Mouse (Mus musculus): ENCODE measurements at regions not wholly inside any gene's neighbourhood (a gene's known extent, or its start where the extent isn't known, plus 50 kb on each side); places are given as distances from the start of the nearest gene placed in this dataset.

- H3K9me3 ChIP-seq (replicated peaks): no peaks in the 10 kb centered on the region
- no peak for ATAC-seq (ENCODE audit: insufficient number of reproducible peaks, low FRiP score, low TSS enrichment, low read depth)
- H3K4me3 ChIP-seq (replicated peaks): no peak overlapping the region
- H3K27me3 ChIP-seq: no peaks in the 10 kb centered on the region
- H3K36me3 ChIP-seq: no peaks in the 10 kb centered on the region
- WGBS: 67% methylated on average over 3 of the region's 3 CpGs
- no peak overlapping the region for H3K4me2 ChIP-seq (replicated peaks)
- H3K27ac ChIP-seq (replicated peaks): no peak overlapping the region
- no peak overlapping the region for H3K9ac ChIP-seq
- no peaks in the 10 kb centered on the region for H3K4me1 ChIP-seq
Measured at GRCm38 (mm10) chr16:77394054-77394716, 207.7 kb downstream of the Gm11146 start.

DNA sequence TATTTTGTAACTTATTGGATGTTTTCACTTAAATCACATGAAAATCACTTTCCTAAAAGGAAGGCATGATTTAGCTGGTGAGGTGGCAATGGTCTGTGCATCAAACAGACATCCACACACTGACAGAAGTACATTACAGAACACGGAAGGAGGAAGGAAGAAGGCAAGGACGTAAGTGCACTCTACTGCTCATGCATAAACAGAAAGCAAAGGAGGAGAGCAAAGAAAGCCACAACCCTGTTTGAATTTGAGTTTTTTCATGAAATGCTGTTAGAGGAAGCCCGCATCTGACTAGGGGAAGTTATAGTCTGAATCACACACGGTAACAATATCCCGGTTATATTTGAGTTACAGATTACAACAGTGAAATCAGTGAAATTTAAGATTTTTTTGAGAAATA, 208.4 kb downstream of the Gm11146 start:
- Histone ChIP-seq H3K36me3 (no peaks in the 10 kb centered on the region), H3K4me1 (no peaks in the 10 kb centered on the region), H3K27ac (replicated peaks) (no peak overlapping the region), H3K9me3 (replicated peaks) (no peaks in the 10 kb centered on the region), H3K4me2 (replicated peaks) (no peak overlapping the region), H3K9ac (no peak overlapping the region), H3K4me3 (replicated peaks) (no peak overlapping the region), H3K27me3 (no peaks in the 10 kb centered on the region)
- no peak for ATAC-seq (ENCODE audit: insufficient number of reproducible peaks, low FRiP score, low TSS enrichment, low read depth)
- WGBS: 73% methylated on average over 5 of the region's 5 CpGs

- H3K9ac ChIP-seq: no peak overlapping the region
- H3K27ac ChIP-seq (replicated peaks): no peak overlapping the region
- H3K27me3 ChIP-seq: no peaks in the 10 kb centered on the region
- no peaks in the 10 kb centered on the region for H3K4me1 ChIP-seq
- H3K9me3 ChIP-seq (replicated peaks): no peaks in the 10 kb centered on the region
- H3K36me3 ChIP-seq: no peaks in the 10 kb centered on the region
- no peak for ATAC-seq (ENCODE audit: insufficient number of reproducible peaks, low FRiP score, low TSS enrichment, low read depth)
- H3K4me3 ChIP-seq (replicated peaks): no peak overlapping the region
- WGBS: 73% methylated on average over 4 of the region's 4 CpGs
- no peak overlapping the region for H3K4me2 ChIP-seq (replicated peaks)
Measured at GRCm38 (mm10) chr16:77392205-77392604, 209.7 kb downstream of the Gm11146 start.

GRCm38 (mm10) chr16:77384021-77384729, 217.7 kb downstream of the Gm11146 start:
- 78% methylated on average over 6 of the region's 6 CpGs for WGBS
- ATAC-seq (ENCODE audit: insufficient number of reproducible peaks, low FRiP score, low TSS enrichment, low read depth): no peak
- Histone ChIP-seq H3K27ac (replicated peaks) (no peak overlapping the region), H3K4me2 (replicated peaks) (no peak overlapping the region), H3K36me3 (no peaks in the 10 kb centered on the region), H3K9ac (no peak overlapping the region), H3K9me3 (replicated peaks) (no peaks in the 10 kb centered on the region), H3K4me3 (replicated peaks) (no peak overlapping the region), H3K4me1 (no peaks in the 10 kb centered on the region), H3K27me3 (no peaks in the 10 kb centered on the region)

- no peaks in the 10 kb centered on the region for H3K27me3 ChIP-seq
- 79% methylated on average over 2 of the region's 2 CpGs for WGBS
Measured at GRCm38 (mm10) chr16:77382790-77383189, 219.1 kb downstream of the Gm11146 start.

GRCm38 (mm10) chr16:77372768-77373167, 229.1 kb downstream of the Gm11146 start:
- Histone ChIP-seq H3K4me1 (no peaks in the 10 kb centered on the region), H3K9me3 (replicated peaks) (no peaks in the 10 kb centered on the region), H3K27me3 (no peaks in the 10 kb centered on the region), H3K27ac (replicated peaks) (no peak overlapping the region), H3K36me3 (no peaks in the 10 kb centered on the region), H3K9ac (no peak overlapping the region), H3K4me2 (replicated peaks) (no peak overlapping the region), H3K4me3 (replicated peaks) (no peak overlapping the region)
- WGBS: 84% methylated on average over 3 of the region's 3 CpGs
- ATAC-seq (ENCODE audit: insufficient number of reproducible peaks, low FRiP score, low TSS enrichment, low read depth): no peak

More at GRCm38 (mm10) chr16:77382790-77383189, 219.1 kb downstream of the Gm11146 start:
- Histone ChIP-seq H3K4me2 (replicated peaks) (no peak overlapping the region), H3K4me3 (replicated peaks) (no peak overlapping the region), H3K4me1 (no peaks in the 10 kb centered on the region), H3K9ac (no peak overlapping the region), H3K27ac (replicated peaks) (no peak overlapping the region), H3K36me3 (no peaks in the 10 kb centered on the region), H3K9me3 (replicated peaks) (no peaks in the 10 kb centered on the region)
- ATAC-seq (ENCODE audit: insufficient number of reproducible peaks, low FRiP score, low TSS enrichment, low read depth): no peak

DNA sequence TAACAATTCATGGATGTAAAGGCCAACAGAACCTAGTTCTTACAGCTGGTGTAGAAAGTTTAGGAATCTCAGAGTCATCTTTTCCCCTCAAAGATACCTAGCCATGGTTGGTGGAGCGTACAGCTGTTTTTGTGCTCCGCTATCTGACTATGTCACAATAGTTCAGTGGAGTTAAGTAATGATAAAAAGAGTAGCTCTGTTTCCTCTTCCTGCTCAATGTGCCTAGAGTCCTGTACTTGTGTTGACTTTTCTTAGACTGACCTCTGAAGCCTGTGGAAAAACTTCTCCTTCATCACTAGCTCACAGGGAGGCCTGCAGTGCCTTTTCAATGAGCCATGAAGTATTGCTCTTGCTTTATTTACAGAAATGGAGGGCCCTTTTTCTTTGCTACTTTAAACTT, 232.1 kb downstream of the Gm11146 start:
- 90% methylated on average over 2 of the region's 2 CpGs for WGBS
- H3K27ac ChIP-seq (replicated peaks): no peak overlapping the region
- no peak for ATAC-seq (ENCODE audit: insufficient number of reproducible peaks, low FRiP score, low TSS enrichment, low read depth)

GRCm38 (mm10) chr16:77365254-77365653, 236.6 kb downstream of the Gm11146 start:
- H3K9ac ChIP-seq: no peak overlapping the region
- no peak for ATAC-seq (ENCODE audit: insufficient number of reproducible peaks, low FRiP score, low TSS enrichment, low read depth)
- no peaks in the 10 kb centered on the region for H3K9me3 ChIP-seq (replicated peaks)
- H3K4me1 ChIP-seq: no peaks in the 10 kb centered on the region
- H3K27me3 ChIP-seq: no peaks in the 10 kb centered on the region
- WGBS: 64% methylated on average over 2 of the region's 2 CpGs
- no peak overlapping the region for H3K4me2 ChIP-seq (replicated peaks)
- H3K4me3 ChIP-seq (replicated peaks): no peak overlapping the region
- no peaks in the 10 kb centered on the region for H3K36me3 ChIP-seq
- H3K27ac ChIP-seq (replicated peaks): no peak overlapping the region

More for the DNA sequence above, 232.1 kb downstream of the Gm11146 start:
- no peak overlapping the region for H3K4me3 ChIP-seq (replicated peaks)
- no peaks in the 10 kb centered on the region for H3K27me3 ChIP-seq
- H3K9me3 ChIP-seq (replicated peaks): no peaks in the 10 kb centered on the region
- H3K4me2 ChIP-seq (replicated peaks): no peak overlapping the region
- H3K9ac ChIP-seq: no peak overlapping the region
- H3K36me3 ChIP-seq: no peaks in the 10 kb centered on the region
- H3K4me1 ChIP-seq: no peaks in the 10 kb centered on the region

GRCm38 (mm10) chr16:77364439-77364838, 237.5 kb downstream of the Gm11146 start:
- ATAC-seq (ENCODE audit: insufficient number of reproducible peaks, low FRiP score, low TSS enrichment, low read depth): no peak
- Histone ChIP-seq H3K4me2 (replicated peaks) (no peak overlapping the region), H3K36me3 (no peaks in the 10 kb centered on the region), H3K9me3 (replicated peaks) (no peaks in the 10 kb centered on the region), H3K27ac (replicated peaks) (no peak overlapping the region), H3K9ac (no peak overlapping the region), H3K27me3 (no peaks in the 10 kb centered on the region), H3K4me1 (no peaks in the 10 kb centered on the region), H3K4me3 (replicated peaks) (no peak overlapping the region)
- WGBS: 88% methylated on average over 3 of the region's 3 CpGs

DNA sequence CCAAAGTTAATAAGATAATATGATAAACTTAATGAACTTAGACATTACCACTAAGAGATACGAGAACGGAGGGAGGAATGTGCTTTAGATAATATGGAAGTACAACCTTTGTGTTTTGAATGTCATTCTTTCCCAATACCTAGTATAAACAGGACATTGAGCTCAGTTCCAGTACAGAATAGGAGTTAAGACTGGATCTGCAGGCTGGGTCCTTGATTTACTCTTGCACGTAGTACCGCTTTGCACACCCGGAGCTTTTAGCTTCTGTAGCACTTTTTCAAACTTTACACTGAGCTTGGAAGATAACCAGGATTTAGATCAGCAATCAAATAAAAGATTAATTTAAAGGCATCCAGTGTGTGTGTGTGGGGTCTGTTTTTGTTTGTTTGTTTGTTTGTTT, 242.7 kb downstream of the Gm11146 start:
- 87% methylated on average over 5 of the region's 5 CpGs for WGBS
- Histone ChIP-seq H3K36me3 (no peaks in the 10 kb centered on the region), H3K27ac (replicated peaks) (no peak overlapping the region), H3K4me2 (replicated peaks) (no peak overlapping the region), H3K9ac (no peak overlapping the region), H3K27me3 (no peaks in the 10 kb centered on the region), H3K4me1 (no peaks in the 10 kb centered on the region), H3K4me3 (replicated peaks) (no peak overlapping the region), H3K9me3 (replicated peaks) (no peaks in the 10 kb centered on the region)
- no peak for ATAC-seq (ENCODE audit: insufficient number of reproducible peaks, low FRiP score, low TSS enrichment, low read depth)

GRCm38 (mm10) chr16:77355260-77355659, 246.6 kb downstream of the Gm11146 start:
- Histone ChIP-seq H3K27ac (replicated peaks) (no peak overlapping the region), H3K27me3 (no peaks in the 10 kb centered on the region), H3K36me3 (no peaks in the 10 kb centered on the region), H3K4me2 (replicated peaks) (no peak overlapping the region), H3K9me3 (replicated peaks) (no peaks in the 10 kb centered on the region), H3K4me1 (no peaks in the 10 kb centered on the region), H3K4me3 (replicated peaks) (no peak overlapping the region), H3K9ac (no peak overlapping the region)
- no peak for ATAC-seq (ENCODE audit: insufficient number of reproducible peaks, low FRiP score, low TSS enrichment, low read depth)
- 48% methylated on average over 5 of the region's 5 CpGs for WGBS
